ENCODE assay signal across 22 mouse cellular contexts in genomic region chr13:71668256-71668655, GRCm38 (mm10).
DNase-seq lines count a peak whose midpoint lies in the region; ATAC-seq and TF ChIP-seq lines count a peak whose summit lies in the region.
"Had no signal": no experiment of that assay in that cellular context is flagged by ENCODE, and none has a peak within 500 bp of the region (broad histone marks: within the 10 kb centered on the region; RNA-seq: fewer than 3 reads in every experiment).

No protein-coding gene starts in this region.

- H3K36me3 ChIP-seq in heart, embryonic 12.5 days, result no peaks in the 10 kb centered on the region
- no peaks in the 10 kb centered on the region for H3K36me3 ChIP-seq in lung, postnatal 0 days (ENCODE audit: insufficient read depth, low read length)
- H3K36me3 ChIP-seq: embryonic facial prominence, embryonic 10.5 days; embryonic facial prominence, embryonic 12.5 days; forebrain, embryonic 15.5 days had no signal

- no peaks in the 10 kb centered on the region for H3K4me1 ChIP-seq in heart, embryonic 12.5 days (replicated peaks)
- no peaks in the 10 kb centered on the region for H3K4me1 ChIP-seq in lung, postnatal 0 days (ENCODE audit: insufficient read depth, low read depth, low read length)
- H3K4me1 ChIP-seq: forebrain, embryonic 13.5 days; forebrain, embryonic 15.5 days had no signal

- H3K27me3 ChIP-seq in heart, embryonic 12.5 days (replicated peaks), result no peaks in the 10 kb centered on the region
- no peaks in the 10 kb centered on the region for H3K27me3 ChIP-seq in lung, postnatal 0 days (replicated peaks; ENCODE audit: insufficient read depth, low read length)
- H3K27me3 ChIP-seq: embryonic facial prominence, embryonic 12.5 days; forebrain, embryonic 13.5 days; forebrain, embryonic 15.5 days; Patski had no signal

- H3K27ac ChIP-seq in heart, embryonic 12.5 days (ENCODE audit: poor library complexity, severe bottlenecking), result no peak overlapping the region
- no peak overlapping the region for H3K27ac ChIP-seq in lung, postnatal 0 days (ENCODE audit: low read length)
- H3K27ac ChIP-seq: embryonic facial prominence, embryonic 10.5 days; embryonic facial prominence, embryonic 12.5 days; forebrain, embryonic 13.5 days; forebrain, embryonic 15.5 days had no signal

- 65% methylated on average over 2 of the region's 2 CpGs for WGBS in heart, embryonic 12.5 days
- 46% methylated on average over 2 of the region's 2 CpGs for WGBS in lung, postnatal 0 days

- no peak overlapping the region for H3K4me2 ChIP-seq in heart, embryonic 12.5 days
- H3K4me2 ChIP-seq in lung, postnatal 0 days (replicated peaks; ENCODE audit: low read depth, low read length), result no peak overlapping the region
- H3K4me2 ChIP-seq: embryonic facial prominence, embryonic 12.5 days; forebrain, embryonic 13.5 days; forebrain, embryonic 15.5 days had no signal

- TF ChIP-seq EP300 in lung, postnatal 0 days (IDR thresholded peaks at IDR 0.05), result no peak

- no peak for ATAC-seq in heart, embryonic 12.5 days (ENCODE audit: insufficient number of reproducible peaks, low FRiP score)
- ATAC-seq in lung, postnatal 0 days, result no peak
- ATAC-seq: activated CD4-positive, CD25-positive, alpha-beta regulatory T cell, adult 4 months; forebrain, embryonic 13.5 days; forebrain, embryonic 15.5 days; forebrain, postnatal 0 days; Patski had no signal

- no peak overlapping the region for H3K4me3 ChIP-seq in heart, embryonic 12.5 days
- no peak overlapping the region for H3K4me3 ChIP-seq in lung, postnatal 0 days (ENCODE audit: low read depth, low read length)
- H3K4me3 ChIP-seq: embryonic facial prominence, embryonic 10.5 days; embryonic facial prominence, embryonic 12.5 days; forebrain, embryonic 13.5 days; forebrain, embryonic 15.5 days had no signal

- no peak overlapping the region for H3K9ac ChIP-seq in heart, embryonic 12.5 days
- no peak overlapping the region for H3K9ac ChIP-seq in lung, postnatal 0 days (replicated peaks; ENCODE audit: low read depth)
- H3K9ac ChIP-seq: embryonic facial prominence, embryonic 12.5 days; forebrain, embryonic 13.5 days; forebrain, embryonic 15.5 days; forebrain, postnatal 0 days had no signal

- TF ChIP-seq CTCF in lung, postnatal 0 days (IDR thresholded peaks at IDR 0.05), result no peak

- H3K9me3 ChIP-seq in heart, embryonic 12.5 days (replicated peaks), result no peaks in the 10 kb centered on the region
- no peaks in the 10 kb centered on the region for H3K9me3 ChIP-seq in lung, postnatal 0 days (ENCODE audit: low read length)
- H3K9me3 ChIP-seq: embryonic facial prominence, embryonic 10.5 days; embryonic facial prominence, embryonic 12.5 days; forebrain, embryonic 13.5 days; forebrain, embryonic 15.5 days had no signal

- peak; percentile 7 to 19 for DNase-seq in heart, adult 18-20 months
- DNase-seq in lung, postnatal 0 days (ENCODE audit: low spot score), result peak; percentile 30
- DNase-seq in lung, postnatal 14 days, result no peak
- DNase-seq in adipocyte (ENCODE audit: low spot score), result peak; percentile 59
- DNase-seq in adrenal gland, postnatal 10 days, result no peak
- DNase-seq in gastrocnemius, postnatal 10 days, result no peak
- DNase-seq: adrenal gland, adult 2 months; adrenal gland, postnatal 14 days; adrenal gland, postnatal 36 days; cerebellum, adult 11-12 months; cerebellum, adult 2 months; cerebellum, adult 9-10 months; cerebellum, postnatal 10 days; cerebellum, postnatal 25 days; forebrain, postnatal 0 days had no signal

Comparison
In these comparisons a context has a peak if more than half of its experiments do, and no peak if none do; other contexts are left out.
1. DNase-seq: peak in heart, adult 18-20 months (2 of 2), lung, postnatal 0 days (single experiment) and adipocyte (single experiment); none in lung, postnatal 14 days (single experiment), adrenal gland, postnatal 10 days (single experiment) and gastrocnemius, postnatal 10 days (single experiment).